Mouse (Mus musculus): ENCODE measurements around the gene Pacsin2. TPM values are rescaled to one million over a fixed set of nuclear protein-coding genes. Genes with fewer than 3 reads are reported as not detected.

The Pacsin2 gene
- polyA plus RNA-seq, 1 experiment from 2014 or later: 63.8 TPM

DNA sequence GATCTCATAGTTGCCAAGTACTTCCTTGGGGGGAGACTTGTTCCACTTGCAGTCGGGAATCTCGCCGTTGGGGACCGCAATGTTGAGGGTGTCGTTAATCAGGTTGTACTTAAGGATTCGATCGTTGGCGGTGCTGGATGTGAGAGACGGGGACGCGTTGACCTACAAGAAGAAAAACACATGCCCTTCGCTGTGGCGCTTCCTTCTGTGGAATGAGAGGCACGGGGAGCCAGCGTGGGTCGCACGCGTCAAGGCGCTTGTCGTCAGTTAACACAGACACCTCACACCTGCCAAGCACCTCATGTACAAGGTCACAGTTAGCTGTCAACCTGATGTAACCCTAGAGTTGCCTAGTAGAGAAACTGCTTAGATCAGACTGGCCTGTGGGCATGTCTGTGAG lies 25.1 kb upstream of the Pacsin2 start:
- 83% methylated on average over 20 of the region's 20 CpGs for WGBS
- TF ChIP-seq CTCF (IDR thresholded peaks at IDR 0.05; ENCODE audit: low read depth): no peak
- H3K27me3 ChIP-seq (ENCODE audit: insufficient read depth, low read length): no peaks in the 10 kb centered on the region
- H3K4me2 ChIP-seq: no peak overlapping the region
- no peak overlapping the region for H3K9ac ChIP-seq
- H3K36me3 ChIP-seq (ENCODE audit: insufficient read depth): peaks cover 7% of the 10 kb centered on the region; the same call in 1 of the 2 replicates
- ATAC-seq (ENCODE audit: insufficient read depth): no peak
- no peak overlapping the region for H3K4me3 ChIP-seq (ENCODE audit: low read depth, low read length)
- H3K27ac ChIP-seq (ENCODE audit: low read depth): no peak overlapping the region
- no peaks in the 10 kb centered on the region for H3K9me3 ChIP-seq (ENCODE audit: low read depth, low read length)
- no peaks in the 10 kb centered on the region for H3K4me1 ChIP-seq (ENCODE audit: insufficient read depth)
- no peak for DNase-seq

DNA sequence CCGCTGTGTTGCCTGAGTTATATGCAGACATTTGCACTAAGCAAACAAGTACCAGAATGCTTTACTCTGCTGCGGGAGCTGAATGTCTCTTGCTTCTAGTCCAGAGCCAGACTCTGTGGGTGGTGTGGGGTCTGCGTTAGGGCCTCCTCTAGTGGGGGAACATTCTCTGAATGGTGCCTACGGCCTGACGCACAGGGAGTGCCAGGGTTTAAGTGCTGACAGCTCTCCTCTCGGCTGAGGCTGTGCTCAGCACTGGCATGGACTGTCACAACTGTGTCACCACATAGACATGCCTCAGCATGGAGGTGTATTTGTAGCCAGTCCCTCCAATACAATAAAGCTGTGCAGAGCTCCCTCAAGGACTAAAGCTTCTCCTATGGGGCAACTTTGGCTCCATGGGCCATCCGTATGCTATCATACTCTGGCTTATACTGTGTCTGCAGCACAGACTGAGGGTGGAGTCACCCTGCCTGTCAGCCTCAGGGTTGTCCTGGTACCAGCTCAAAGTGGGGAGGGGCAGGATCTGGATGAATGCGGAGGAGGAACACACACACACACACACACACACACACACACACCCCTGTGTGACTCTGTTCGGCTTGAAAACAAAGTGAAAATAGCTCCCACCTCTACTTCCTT lies 23.2 kb upstream of the Pacsin2 start:
- H3K27me3 ChIP-seq (ENCODE audit: insufficient read depth, low read length): no peaks in the 10 kb centered on the region
- H3K9ac ChIP-seq: no peak overlapping the region
- no peak for TF ChIP-seq CTCF (IDR thresholded peaks at IDR 0.05; ENCODE audit: low read depth)
- no peak overlapping the region for H3K4me3 ChIP-seq (ENCODE audit: low read depth, low read length)
- no peaks in the 10 kb centered on the region for H3K4me1 ChIP-seq (ENCODE audit: insufficient read depth)
- DNase-seq (no peak), ATAC-seq (ENCODE audit: insufficient read depth) (no peak)
- no peak overlapping the region for H3K4me2 ChIP-seq
- no peak overlapping the region for H3K27ac ChIP-seq (ENCODE audit: low read depth)
- 67% methylated on average over 9 of the region's 9 CpGs for WGBS
- H3K36me3 ChIP-seq (ENCODE audit: insufficient read depth): peaks cover 7% of the 10 kb centered on the region; the same call in 1 of the 2 replicates
- no peaks in the 10 kb centered on the region for H3K9me3 ChIP-seq (ENCODE audit: low read depth, low read length)

DNA sequence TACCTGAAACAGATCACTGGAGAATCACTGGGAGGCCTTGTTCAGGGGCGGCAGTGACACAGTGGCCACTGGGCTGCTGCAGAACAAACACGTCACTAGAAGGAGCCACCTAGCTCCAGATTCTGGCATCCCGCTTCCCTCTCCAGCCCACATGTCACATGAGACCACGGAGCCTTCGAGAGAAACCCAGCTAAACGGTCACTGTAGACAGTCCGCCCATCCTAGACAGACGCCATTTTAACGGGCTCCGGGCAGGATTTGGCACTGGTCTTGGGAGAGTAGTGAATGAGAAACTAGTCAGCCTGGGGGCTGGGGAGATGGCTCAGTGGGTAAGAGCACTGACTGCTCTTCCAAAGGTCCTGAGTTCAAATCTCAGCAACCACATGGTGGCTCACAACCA lies 19.9 kb upstream of the Pacsin2 start:
- no peaks in the 10 kb centered on the region for H3K27me3 ChIP-seq (ENCODE audit: insufficient read depth, low read length)
- H3K4me3 ChIP-seq (ENCODE audit: low read depth, low read length): no peak overlapping the region
- H3K4me1 ChIP-seq (ENCODE audit: insufficient read depth): no peaks in the 10 kb centered on the region
- DNase-seq (no peak), ATAC-seq (ENCODE audit: insufficient read depth) (no peak)
- no peak overlapping the region for H3K4me2 ChIP-seq
- 90% methylated on average over 10 of the region's 10 CpGs for WGBS
- no peaks in the 10 kb centered on the region for H3K9me3 ChIP-seq (ENCODE audit: low read depth, low read length)
- no peak for TF ChIP-seq CTCF (IDR thresholded peaks at IDR 0.05; ENCODE audit: low read depth)
- no peak overlapping the region for H3K27ac ChIP-seq (ENCODE audit: low read depth)
- H3K36me3 ChIP-seq (ENCODE audit: insufficient read depth): no peaks in the 10 kb centered on the region
- no peak overlapping the region for H3K9ac ChIP-seq

DNA sequence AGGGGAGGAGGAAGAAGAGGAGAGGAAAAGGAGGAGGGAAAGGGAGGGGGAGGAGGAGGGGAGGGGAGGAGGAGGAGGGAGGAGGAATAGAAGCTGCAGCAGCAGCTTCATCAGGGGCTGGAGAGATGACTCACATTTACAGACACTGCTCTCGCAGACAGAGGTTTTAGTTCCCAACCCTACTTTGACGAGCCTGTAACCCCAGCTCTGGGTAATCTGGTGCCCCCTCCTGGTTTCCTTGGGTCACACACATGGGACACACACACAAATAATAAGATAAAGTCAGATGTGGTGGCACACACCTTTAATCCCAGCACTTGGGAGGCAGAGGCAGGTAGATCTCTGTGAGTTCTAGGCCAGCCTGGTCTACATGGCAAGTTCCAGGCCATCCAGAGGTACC lies 19.1 kb upstream of the Pacsin2 start:
- Histone ChIP-seq H3K27me3 (ENCODE audit: insufficient read depth, low read length) (no peaks in the 10 kb centered on the region), H3K9me3 (ENCODE audit: low read depth, low read length) (no peaks in the 10 kb centered on the region), H3K4me1 (ENCODE audit: insufficient read depth) (no peaks in the 10 kb centered on the region), H3K36me3 (ENCODE audit: insufficient read depth) (no peaks in the 10 kb centered on the region), H3K4me3 (ENCODE audit: low read depth, low read length) (no peak overlapping the region), H3K27ac (ENCODE audit: low read depth) (no peak overlapping the region), H3K4me2 (no peak overlapping the region), H3K9ac (no peak overlapping the region)
- ATAC-seq (ENCODE audit: insufficient read depth) (no peak), DNase-seq (peak; percentile 62)
- 37% methylated on average over 2 of the region's 2 CpGs for WGBS
- TF ChIP-seq CTCF (IDR thresholded peaks at IDR 0.05; ENCODE audit: low read depth): peak; percentile 56

DNA sequence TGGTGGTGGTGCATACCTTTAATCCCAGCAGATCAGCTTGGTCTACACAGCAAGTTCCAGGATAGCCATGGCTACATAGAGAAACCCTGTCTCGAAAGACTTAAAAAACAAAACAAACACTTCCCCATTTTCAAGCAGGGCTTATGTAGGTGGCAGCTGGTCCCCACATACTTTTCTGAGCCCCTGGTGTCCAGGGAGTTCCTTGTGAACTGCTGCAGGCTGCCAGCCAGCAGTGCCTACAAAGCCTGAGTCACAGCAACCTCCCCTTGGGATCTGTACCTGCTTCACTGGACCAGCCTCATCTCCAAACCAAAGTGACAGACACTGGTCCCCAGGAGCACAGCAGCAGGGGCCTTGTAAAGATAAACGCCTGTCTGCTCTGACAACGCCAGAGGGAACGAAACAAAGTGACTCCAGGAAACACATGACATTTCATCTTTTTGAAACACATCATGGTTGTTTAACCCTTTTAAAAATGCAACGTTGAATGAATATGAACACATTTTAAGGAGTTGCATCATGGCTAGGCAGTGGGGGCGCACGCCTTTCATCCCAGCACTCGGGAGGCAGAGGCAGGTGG lies 18.3 kb upstream of the Pacsin2 start:
- no peak overlapping the region for H3K4me2 ChIP-seq
- H3K27me3 ChIP-seq (ENCODE audit: insufficient read depth, low read length): no peaks in the 10 kb centered on the region
- DNase-seq: no peak
- no peaks in the 10 kb centered on the region for H3K9me3 ChIP-seq (ENCODE audit: low read depth, low read length)
- 66% methylated on average over 8 of the region's 8 CpGs for WGBS
- ATAC-seq (ENCODE audit: insufficient read depth): no peak
- no peak overlapping the region for H3K9ac ChIP-seq
- no peaks in the 10 kb centered on the region for H3K36me3 ChIP-seq (ENCODE audit: insufficient read depth)
- TF ChIP-seq CTCF (IDR thresholded peaks at IDR 0.05; ENCODE audit: low read depth): no peak
- no peaks in the 10 kb centered on the region for H3K4me1 ChIP-seq (ENCODE audit: insufficient read depth)
- no peak overlapping the region for H3K4me3 ChIP-seq (ENCODE audit: low read depth, low read length)
- no peak overlapping the region for H3K27ac ChIP-seq (ENCODE audit: low read depth)

DNA sequence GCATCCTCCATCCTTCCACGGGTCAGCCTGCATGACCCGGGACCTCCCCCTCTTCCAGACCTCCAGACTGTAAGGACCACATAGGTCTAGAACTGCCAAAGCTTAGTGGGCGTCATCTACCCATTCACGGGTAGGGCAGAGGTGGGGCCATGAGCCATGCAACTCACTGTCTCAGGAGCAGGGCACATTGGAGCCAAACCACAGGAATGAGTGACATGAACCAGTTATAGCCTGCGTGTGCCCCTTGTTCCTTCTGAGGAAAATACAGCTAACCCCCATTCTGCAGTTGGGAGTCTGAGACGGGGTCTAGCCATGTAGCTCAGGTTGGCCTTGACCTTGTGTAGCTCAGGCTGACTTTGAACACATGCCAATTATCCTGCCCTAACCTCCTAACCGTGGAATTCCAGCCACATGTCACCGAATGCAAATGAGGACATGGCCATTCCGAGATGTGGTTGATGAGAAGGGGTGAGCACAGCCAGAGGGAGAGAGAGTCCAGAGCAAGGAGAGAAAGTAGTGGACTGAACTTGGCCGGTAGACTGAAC lies 16.9 kb upstream of the Pacsin2 start:
- no peak overlapping the region for H3K27ac ChIP-seq (ENCODE audit: low read depth)
- DNase-seq (no peak), ATAC-seq (ENCODE audit: insufficient read depth) (no peak)
- no peak overlapping the region for H3K4me2 ChIP-seq
- H3K4me3 ChIP-seq (ENCODE audit: low read depth, low read length): no peak overlapping the region
- 61% methylated on average over 10 of the region's 10 CpGs for WGBS
- no peaks in the 10 kb centered on the region for H3K27me3 ChIP-seq (ENCODE audit: insufficient read depth, low read length)
- no peaks in the 10 kb centered on the region for H3K4me1 ChIP-seq (ENCODE audit: insufficient read depth)
- TF ChIP-seq CTCF (IDR thresholded peaks at IDR 0.05; ENCODE audit: low read depth): no peak
- no peaks in the 10 kb centered on the region for H3K36me3 ChIP-seq (ENCODE audit: insufficient read depth)
- no peaks in the 10 kb centered on the region for H3K9me3 ChIP-seq (ENCODE audit: low read depth, low read length)
- no peak overlapping the region for H3K9ac ChIP-seq

DNA sequence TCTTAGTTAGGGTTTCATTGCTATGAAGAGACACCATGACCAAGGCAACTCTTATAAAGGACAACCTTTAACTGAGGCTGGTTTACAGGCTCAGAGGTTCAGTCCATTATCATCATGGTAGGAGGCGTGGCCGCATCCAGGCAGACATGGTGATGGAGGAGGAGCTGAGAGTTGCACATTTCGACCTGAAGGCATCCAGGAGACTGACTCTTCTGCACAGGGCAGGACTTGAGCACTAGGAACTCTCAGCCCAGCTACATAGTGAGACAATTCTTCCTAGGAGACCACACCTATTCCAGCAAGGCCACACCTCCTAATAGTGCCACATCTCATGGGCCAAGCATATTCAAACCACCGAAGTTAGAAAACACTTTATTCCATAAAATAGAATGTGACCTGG lies 15.4 kb upstream of the Pacsin2 start:
- H3K27ac ChIP-seq (ENCODE audit: low read depth): no peak overlapping the region
- ATAC-seq (ENCODE audit: insufficient read depth) (no peak), DNase-seq (no peak)
- no peaks in the 10 kb centered on the region for H3K27me3 ChIP-seq (ENCODE audit: insufficient read depth, low read length)
- H3K4me3 ChIP-seq (ENCODE audit: low read depth, low read length): no peak overlapping the region
- no peaks in the 10 kb centered on the region for H3K4me1 ChIP-seq (ENCODE audit: insufficient read depth)
- H3K9me3 ChIP-seq (ENCODE audit: low read depth, low read length): no peaks in the 10 kb centered on the region
- 82% methylated on average over 4 of the region's 4 CpGs for WGBS
- no peak overlapping the region for H3K9ac ChIP-seq
- no peak for TF ChIP-seq CTCF (IDR thresholded peaks at IDR 0.05; ENCODE audit: low read depth)
- H3K36me3 ChIP-seq (ENCODE audit: insufficient read depth): no peaks in the 10 kb centered on the region
- H3K4me2 ChIP-seq: no peak overlapping the region
